8 mouse cellular contexts compared by ENCODE assay signal in genomic region chr10:117417470-117417767, GRCm38 (mm10). TPM values are rescaled to one million over a fixed set of nuclear protein-coding genes. Genes with fewer than 3 reads are reported as not detected.
A peak's percentile ranks its signal among the peaks of the same experiment; 100 is the strongest.
DNase-seq lines count a peak whose midpoint lies in the region; ATAC-seq and TF ChIP-seq lines count a peak whose summit lies in the region.

No protein-coding gene starts in this region.

- ATAC-seq in kidney, embryonic 15.5 days (replicated peaks; ENCODE audit: low FRiP score): peak; percentile 74
- peak; percentile 61 for ATAC-seq in common myeloid progenitor, adult 5-6 weeks (replicated peaks; ENCODE audit: low read depth, poor library complexity, severe bottlenecking)
- ATAC-seq in inflammation-experienced regulatory T-cells, adult 6 months: peak; percentile 63
- peak; percentile 34; the same call in 1 of the 2 replicates for ATAC-seq in midbrain, embryonic 12.5 days (ENCODE audit: low FRiP score, low read depth)

- H3K36me3 ChIP-seq in kidney, embryonic 15.5 days: no peaks in the 10 kb centered on the region
- no peaks in the 10 kb centered on the region for H3K36me3 ChIP-seq in midbrain, embryonic 12.5 days

- H3K4me3 ChIP-seq in kidney, embryonic 15.5 days (replicated peaks): peak overlapping the region; percentile 38
- 0 out of 2 replicates have a peak overlapping the region, but pooled peaks have one; percentile 23 for H3K4me3 ChIP-seq in midbrain, embryonic 12.5 days
- H3K4me3 ChIP-seq in left cerebral cortex, adult 2 months: no peak overlapping the region

- intact Hi-C loops in left cerebral cortex, adult 2 months (cut with DNase I): no loop called here

- H3K27me3 ChIP-seq in kidney, embryonic 15.5 days: no peaks in the 10 kb centered on the region
- peaks cover 13% of the 10 kb centered on the region for H3K27me3 ChIP-seq in midbrain, embryonic 12.5 days

- H3K27ac ChIP-seq in kidney, embryonic 15.5 days: no peak overlapping the region
- no peak overlapping the region for H3K27ac ChIP-seq in midbrain, embryonic 12.5 days (replicated peaks)
- H3K27ac ChIP-seq in left cerebral cortex, adult 2 months: no peak overlapping the region

- no peak overlapping the region for H3K9ac ChIP-seq in kidney, embryonic 15.5 days
- no peak overlapping the region for H3K9ac ChIP-seq in midbrain, embryonic 12.5 days (replicated peaks)

- no peaks in the 10 kb centered on the region for H3K9me3 ChIP-seq in kidney, embryonic 15.5 days (replicated peaks)
- no peaks in the 10 kb centered on the region for H3K9me3 ChIP-seq in midbrain, embryonic 12.5 days

- no peak for DNase-seq in kidney, adult 8-10 months
- no peak for DNase-seq in layer of hippocampus, postnatal 14 days (ENCODE audit: low spot score in 2 of 2)
- no peak for DNase-seq in frontal cortex, postnatal 25 days (ENCODE audit: low spot score in 2 of 2)
- DNase-seq in left cerebral cortex, adult 2 months (ENCODE audit: extremely low spot score in 1 of 2, low spot score in 2 of 2): no peak

- peak overlapping the region; percentile 65 for H3K4me2 ChIP-seq in kidney, embryonic 15.5 days
- H3K4me2 ChIP-seq in midbrain, embryonic 12.5 days (replicated peaks): peak overlapping the region; percentile 46

- TF ChIP-seq CTCF in left cerebral cortex, adult 2 months (IDR thresholded peaks at IDR 0.05): no peak

- peaks cover 24% of the 10 kb centered on the region for H3K4me1 ChIP-seq in kidney, embryonic 15.5 days
- peaks cover 17% of the 10 kb centered on the region for H3K4me1 ChIP-seq in midbrain, embryonic 12.5 days

- WGBS in kidney, embryonic 15.5 days: 31% methylated on average over 9 of the region's 9 CpGs
- 66% methylated on average over 9 of the region's 9 CpGs for WGBS in midbrain, embryonic 12.5 days

RNA-seq across cellular contexts. Expression of gene Cpsf6, which starts 37.6 kb away (rescaled TPM):
- polyA plus RNA-seq in kidney, embryonic 15.5 days (2015; fragmentation: Nextera tagmentation; extraction: Ambion mirVana): 164 and 169 TPM in 2 replicates
- 152 and 168 TPM in 2 replicates for total RNA-seq in common myeloid progenitor, adult 5-6 weeks (2017)
- polyA plus RNA-seq in inflammation-experienced regulatory T-cells, adult 6 months (2017; shearing (Covaris generic)): 100 to 1,000 TPM; 103 to 132 (median 120) TPM
- polyA plus RNA-seq in midbrain, embryonic 12.5 days (2016; fragmentation: Nextera tagmentation; extraction: Ambion mirVana): 265 and 279 TPM in 2 replicates
- 100 to 1,000 TPM; 107 to 114 TPM for total RNA-seq in layer of hippocampus, postnatal 14 days (2021)
- 100 to 1,000 TPM; 116 to 120 TPM for total RNA-seq in left cerebral cortex, adult 2 months (2021)
